Mouse (Mus musculus) embryonic facial prominence, embryonic 10.5 days (tissue): Measurements from ENCODE around the gene Mmp17. TPM values are rescaled to one million over a fixed set of nuclear protein-coding genes. Genes with fewer than 3 reads are reported as not detected.

Experiments
- DNase-seq: peaks from one replicate; pipeline ENCODE4 v3.0.0-alpha.2; 2017; ENCODE audit warnings: low spot score
- H3K27ac ChIP-seq: fragments of 300-500 bp; sonication (generic); replicated peaks from 2 replicates; pipeline ENCODE4 v1.5.1; 2016; ENCODE audit warnings: mild to moderate bottlenecking
- H3K27me3 ChIP-seq: fragments of 300-500 bp; sonication (generic); replicated peaks from 2 replicates; pipeline ENCODE4 v1.6.1; 2016; ENCODE audit warnings: low read depth, mild to moderate bottlenecking; ENCODE audit not compliant: poor library complexity, severe bottlenecking
- H3K36me3 ChIP-seq: fragments of 300-500 bp; sonication (generic); replicated peaks from 2 replicates; pipeline ENCODE4 v1.6.1; 2016; ENCODE audit warnings: mild to moderate bottlenecking, moderate library complexity
- H3K4me1 ChIP-seq: fragments of 300-500 bp; sonication (generic); 2 replicates; pipeline ENCODE4 v1.6.1; 2016
- H3K4me3 ChIP-seq: fragments of 300-500 bp; sonication (generic); 2 replicates; pipeline ENCODE4 v1.5.1; 2016; ENCODE audit warnings: mild to moderate bottlenecking, moderate library complexity
- H3K9me3 ChIP-seq: fragments of 300-500 bp; sonication (generic); 2 replicates; pipeline ENCODE4 v1.6.1; 2016; ENCODE audit warnings: mild to moderate bottlenecking
- WGBS: fragments of 180-500 bp; shearing (Covaris S2); methylation state at CpG from one replicate; pipeline ENCODE4 v1.1.7; 2016; 5-methylcytosine and 5-hydroxymethylcytosine counted together
- polyA plus RNA-seq: library from polyadenylated mRNA; unstranded; fragments of >200 nt; fragmentation: Nextera tagmentation; extraction: Ambion mirVana; gene quantifications from 2 replicates; pipeline ENCODE4 v1.2.1, GENCODE M21; 2016

Gene Mmp17
- polyA plus RNA-seq, 1 experiment from 2014 or later, result 2.1 TPM

- H3K9me3 ChIP-seq, result no peaks in the 10 kb centered on the region
- no peaks in the 10 kb centered on the region for H3K4me1 ChIP-seq
- 91% methylated on average over 8 of the region's 8 CpGs for WGBS
- no peaks in the 10 kb centered on the region for H3K27me3 ChIP-seq
- H3K27ac ChIP-seq, result no peak overlapping the region
- DNase-seq, result no peak
- H3K4me3 ChIP-seq, result no peak overlapping the region
- peaks cover 98% of the 10 kb centered on the region for H3K36me3 ChIP-seq
Observed at GRCm38 (mm10) chr5:129562342-129562741, 21.6 kb upstream of the Mmp17 start.

GRCm38 (mm10) chr5:129568596-129568995 lies 15.4 kb upstream of the Mmp17 start:
- no peak for DNase-seq
- peaks cover 95% of the 10 kb centered on the region for H3K36me3 ChIP-seq
- 92% methylated on average over 4 of the region's 4 CpGs for WGBS
- H3K27ac ChIP-seq, result no peak overlapping the region
- H3K9me3 ChIP-seq, result no peaks in the 10 kb centered on the region
- H3K27me3 ChIP-seq, result no peaks in the 10 kb centered on the region
- no peak overlapping the region for H3K4me3 ChIP-seq
- H3K4me1 ChIP-seq, result no peaks in the 10 kb centered on the region

DNA sequence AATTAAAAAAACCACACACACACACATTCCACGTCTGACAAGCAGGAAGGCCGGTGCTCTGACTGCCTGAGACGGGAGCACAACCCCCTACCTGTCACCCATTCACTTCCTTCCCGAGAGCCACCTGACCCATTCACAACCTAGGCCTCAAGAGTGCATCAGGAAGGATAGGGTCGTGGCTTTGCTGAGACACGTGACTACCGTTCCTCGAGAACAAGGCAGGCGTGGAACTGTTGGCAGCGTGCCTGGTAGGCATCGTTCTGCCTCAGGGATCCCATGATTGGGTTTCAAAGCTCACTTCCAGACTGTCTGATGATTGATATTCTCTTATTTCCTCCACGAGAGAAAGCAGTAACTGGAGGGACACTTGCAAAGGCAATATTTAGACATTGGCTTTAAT lies 5.8 kb upstream of the Mmp17 start:
- Histone ChIP-seq H3K36me3 (no peaks in the 10 kb centered on the region), H3K9me3 (no peaks in the 10 kb centered on the region), H3K4me3 (no peak overlapping the region), H3K27ac (no peak overlapping the region), H3K4me1 (no peaks in the 10 kb centered on the region), H3K27me3 (peaks cover 32% of the 10 kb centered on the region)
- WGBS, result 75% methylated on average over 12 of the region's 12 CpGs
- no peak for DNase-seq

DNA sequence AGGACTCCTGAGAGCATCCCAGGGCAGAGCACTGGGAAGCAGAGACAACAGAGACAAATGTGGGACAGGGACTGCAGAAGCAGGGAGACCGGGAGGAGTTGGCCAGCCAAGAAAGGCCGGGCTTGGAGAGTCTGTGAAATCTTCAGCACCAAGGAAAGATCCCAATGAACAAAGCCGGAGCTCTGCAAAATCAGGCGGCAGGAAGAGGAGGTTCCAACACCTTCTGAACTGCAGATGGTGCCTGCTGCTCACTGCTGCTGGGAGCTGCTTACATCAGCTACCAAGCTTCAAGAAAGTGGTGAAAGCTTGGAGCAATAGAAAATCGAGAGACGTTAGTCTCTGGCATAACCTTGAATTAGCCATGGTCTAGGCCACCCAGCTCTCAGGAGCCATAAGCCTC lies 3.9 kb upstream of the Mmp17 start:
- 26% methylated on average over 6 of the region's 6 CpGs for WGBS
- DNase-seq, result no peak

GRCm38 (mm10) chr5:129580572-129580971 lies 3.4 kb upstream of the Mmp17 start:
- no peak overlapping the region for H3K27ac ChIP-seq
- no peak overlapping the region for H3K4me3 ChIP-seq
- H3K4me1 ChIP-seq, result peaks cover 22% of the 10 kb centered on the region
- peaks cover 53% of the 10 kb centered on the region for H3K27me3 ChIP-seq
- WGBS, result 79% methylated on average over 9 of the region's 9 CpGs
- DNase-seq, result no peak
- no peaks in the 10 kb centered on the region for H3K36me3 ChIP-seq
- H3K9me3 ChIP-seq, result no peaks in the 10 kb centered on the region

More for the DNA sequence above, 3.9 kb upstream of the Mmp17 start:
- Histone ChIP-seq H3K4me1 (peaks cover 17% of the 10 kb centered on the region), H3K36me3 (no peaks in the 10 kb centered on the region), H3K9me3 (no peaks in the 10 kb centered on the region), H3K4me3 (no peak overlapping the region), H3K27ac (no peak overlapping the region), H3K27me3 (peaks cover 48% of the 10 kb centered on the region)

DNA sequence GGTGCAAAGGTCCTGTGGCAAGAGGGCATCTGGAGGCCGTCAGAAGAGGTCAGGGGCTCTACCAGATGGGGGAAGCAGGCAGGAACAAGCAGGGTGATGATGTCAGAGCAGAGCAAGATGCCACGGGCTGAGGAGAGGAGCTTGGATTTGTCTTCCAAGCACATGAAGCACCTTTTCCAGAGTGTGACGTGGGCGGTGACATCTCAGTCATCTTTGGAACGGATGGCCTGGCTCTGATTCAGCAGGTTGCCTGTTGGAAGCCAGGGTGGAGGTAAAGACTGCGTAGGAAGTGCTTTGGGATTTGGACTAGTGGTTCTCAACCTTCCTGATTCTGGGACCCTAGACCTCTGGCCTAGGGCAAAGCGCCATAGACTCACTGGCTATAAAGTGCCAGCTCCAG lies 3.0 kb upstream of the Mmp17 start:
- Histone ChIP-seq H3K27ac (no peak overlapping the region), H3K4me3 (no peak overlapping the region), H3K9me3 (no peaks in the 10 kb centered on the region), H3K4me1 (peaks cover 26% of the 10 kb centered on the region), H3K27me3 (peaks cover 57% of the 10 kb centered on the region), H3K36me3 (no peaks in the 10 kb centered on the region)
- DNase-seq, result no peak
- 77% methylated on average over 7 of the region's 7 CpGs for WGBS

- no peak for DNase-seq
- Histone ChIP-seq H3K9me3 (no peaks in the 10 kb centered on the region), H3K4me1 (peaks cover 34% of the 10 kb centered on the region), H3K36me3 (no peaks in the 10 kb centered on the region), H3K4me3 (peak overlapping the region; percentile 86), H3K27ac (no peak overlapping the region; the same call in 1 of the 2 replicates), H3K27me3 (peaks cover 78% of the 10 kb centered on the region)
- WGBS, result 5% methylated on average over 12 of the region's 12 CpGs
Observed at GRCm38 (mm10) chr5:129583331-129583730, 638 bp upstream of the Mmp17 start.

DNA sequence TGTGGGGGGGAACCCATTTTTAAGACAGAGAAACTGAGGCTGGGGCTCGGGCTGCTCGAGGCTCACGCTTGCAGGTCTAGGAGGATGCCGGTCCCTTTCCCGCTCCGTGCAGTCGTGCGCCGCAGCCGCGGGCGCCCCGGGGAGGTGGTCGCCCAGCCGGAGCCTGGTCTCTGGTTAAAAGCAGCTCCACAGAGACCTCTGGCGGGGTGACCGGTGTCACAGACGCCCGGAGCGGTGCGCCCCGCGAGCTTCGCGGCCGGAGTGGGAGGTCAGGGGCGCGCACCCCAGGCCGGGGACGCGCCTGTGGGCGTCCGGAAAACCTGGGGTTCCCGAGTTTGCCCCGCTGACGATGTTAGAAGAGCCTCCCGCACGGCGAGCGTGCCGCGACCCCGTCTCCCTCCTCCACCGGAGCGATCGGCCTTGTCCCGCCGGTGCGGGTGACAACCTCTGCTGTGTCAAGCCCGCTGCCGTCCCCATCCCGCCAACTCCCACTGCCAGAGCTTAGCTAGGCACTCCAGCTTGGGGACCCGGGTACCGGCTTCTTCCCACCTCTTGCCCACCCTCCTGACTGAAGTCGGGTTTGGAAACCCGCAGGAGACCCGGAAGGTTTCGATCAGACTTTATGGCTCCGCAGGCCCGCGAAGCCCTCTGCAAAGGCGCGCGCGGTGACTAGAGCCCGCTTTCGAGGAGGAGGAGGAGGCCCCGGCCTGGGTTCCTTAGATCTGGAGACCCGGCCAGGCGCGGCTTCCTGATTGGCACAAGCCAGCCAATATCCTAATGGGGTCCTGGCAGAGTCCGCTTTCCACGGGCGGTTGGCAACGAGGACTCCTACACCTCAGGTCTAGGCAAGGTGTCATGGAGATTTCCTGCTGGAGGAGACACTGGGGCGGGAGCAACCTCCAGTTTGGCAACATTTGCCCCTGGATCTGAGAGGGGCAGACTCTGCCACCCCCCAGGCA lies 893 bp downstream of the Mmp17 start:
- Histone ChIP-seq H3K9me3 (no peaks in the 10 kb centered on the region), H3K36me3 (no peaks in the 10 kb centered on the region), H3K27ac (peak overlapping the region; percentile 79), H3K4me1 (peaks cover 34% of the 10 kb centered on the region), H3K4me3 (peak overlapping the region; percentile 86), H3K27me3 (peaks cover 89% of the 10 kb centered on the region)
- DNase-seq, result peak; percentile 62
- under 1% methylated on average over 76 of the region's 76 CpGs for WGBS

DNA sequence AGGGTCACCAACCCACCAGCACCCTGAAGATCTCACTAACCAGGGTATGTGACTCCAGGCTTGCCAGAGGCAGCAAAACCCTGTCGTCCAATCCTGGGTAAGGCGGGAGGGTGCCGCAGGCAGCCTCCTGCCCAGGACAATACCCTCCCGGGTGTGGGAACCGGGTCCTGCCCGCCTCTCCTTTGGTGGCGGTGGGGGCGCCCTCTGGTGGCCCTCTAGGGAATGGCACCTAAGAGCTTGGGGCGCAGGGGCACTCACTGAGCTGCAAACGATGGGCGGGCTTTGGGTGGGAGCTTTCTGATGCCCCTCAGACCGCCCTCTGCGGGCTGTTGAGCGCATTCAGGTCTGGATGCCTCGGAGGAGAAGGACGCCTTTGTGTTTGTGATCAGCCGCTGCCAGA lies 2.0 kb downstream of the Mmp17 start:
- Histone ChIP-seq H3K9me3 (no peaks in the 10 kb centered on the region), H3K36me3 (no peaks in the 10 kb centered on the region), H3K27me3 (peaks cover 86% of the 10 kb centered on the region), H3K4me3 (peak overlapping the region; percentile 86), H3K4me1 (peaks cover 37% of the 10 kb centered on the region), H3K27ac (peak overlapping the region; percentile 76)
- peak; percentile 94 for DNase-seq
- WGBS, result under 1% methylated on average over 17 of the region's 17 CpGs

DNA sequence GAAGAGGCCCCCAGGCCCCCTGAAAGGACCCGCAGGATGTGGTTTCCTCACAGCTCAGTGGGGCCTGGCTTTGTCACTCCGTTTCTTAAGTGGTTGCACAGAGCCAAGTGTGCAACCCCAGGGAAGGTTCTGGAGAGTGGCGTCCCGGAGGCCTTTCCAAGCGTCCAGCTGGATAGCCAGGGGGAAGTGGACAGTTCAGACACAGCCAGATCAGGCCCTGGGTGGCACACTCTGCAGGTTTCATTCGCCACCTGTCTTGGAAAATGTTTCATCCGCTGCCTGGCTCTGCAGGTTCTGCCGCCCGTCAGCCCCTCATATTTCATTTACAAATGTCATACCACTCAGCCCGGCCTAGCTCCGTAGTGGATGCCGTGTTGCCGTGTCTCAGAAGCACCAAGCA lies 2.5 kb downstream of the Mmp17 start:
- Histone ChIP-seq H3K36me3 (no peaks in the 10 kb centered on the region), H3K27ac (peak overlapping the region; percentile 76), H3K27me3 (peaks cover 82% of the 10 kb centered on the region), H3K4me3 (peak overlapping the region; percentile 86), H3K9me3 (no peaks in the 10 kb centered on the region), H3K4me1 (peaks cover 40% of the 10 kb centered on the region)
- DNase-seq, result no peak
- WGBS, result 50% methylated on average over 13 of the region's 13 CpGs

DNA sequence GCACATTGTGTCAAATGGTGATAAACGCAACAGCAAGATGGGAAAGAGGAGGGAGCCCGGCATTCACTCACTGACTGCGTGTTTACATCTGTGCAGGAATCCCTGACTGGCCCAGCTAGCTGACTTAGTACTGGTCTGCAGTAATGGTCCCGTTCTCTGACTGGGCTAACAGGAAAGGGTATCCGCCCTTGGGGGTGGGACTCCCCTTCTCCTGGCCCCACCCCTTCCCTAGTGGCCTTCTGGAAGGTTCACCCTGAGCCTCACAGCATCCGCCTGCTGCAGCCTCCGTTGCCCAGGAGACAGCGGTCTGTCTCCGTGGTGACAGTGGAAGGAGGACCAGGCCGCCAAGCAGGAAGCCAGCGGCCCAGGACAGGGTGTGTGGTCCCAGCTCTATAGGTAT lies 6.9 kb downstream of the Mmp17 start:
- H3K4me1 ChIP-seq, result peaks cover 24% of the 10 kb centered on the region
- H3K9me3 ChIP-seq, result no peaks in the 10 kb centered on the region
- peak; percentile 35 for DNase-seq
- 7% methylated on average over 11 of the region's 11 CpGs for WGBS
- no peak overlapping the region for H3K27ac ChIP-seq
- peaks cover 3% of the 10 kb centered on the region; the same call in 1 of the 2 replicates for H3K36me3 ChIP-seq
- no peak overlapping the region for H3K4me3 ChIP-seq
- peaks cover 43% of the 10 kb centered on the region for H3K27me3 ChIP-seq

- 41% methylated on average over 19 of the region's 19 CpGs for WGBS
- H3K4me1 ChIP-seq, result peaks cover 15% of the 10 kb centered on the region
- DNase-seq, result peak; percentile 87
- no peak overlapping the region for H3K4me3 ChIP-seq
- H3K27ac ChIP-seq, result no peak overlapping the region
- peaks cover 3% of the 10 kb centered on the region; the same call in 1 of the 2 replicates for H3K9me3 ChIP-seq
- peaks cover 26% of the 10 kb centered on the region for H3K36me3 ChIP-seq
- H3K27me3 ChIP-seq, result peaks cover 11% of the 10 kb centered on the region
Observed at GRCm38 (mm10) chr5:129594116-129595114, 10.4 kb downstream of the Mmp17 start.
